Mouse (Mus musculus) cerebellum, adult (tissue): ENCODE results near the gene Hdac8.

Source experiments
- ATAC-seq: cut with Nextera tagmentation; 2 replicates; pipeline ENCODE4 v1.9.2; 2017; ENCODE audit warnings: mild to moderate bottlenecking, moderate library complexity, mixed read lengths; ENCODE audit not compliant: insufficient number of reproducible peaks, low FRiP score, low TSS enrichment

Gene Hdac8

DNA sequence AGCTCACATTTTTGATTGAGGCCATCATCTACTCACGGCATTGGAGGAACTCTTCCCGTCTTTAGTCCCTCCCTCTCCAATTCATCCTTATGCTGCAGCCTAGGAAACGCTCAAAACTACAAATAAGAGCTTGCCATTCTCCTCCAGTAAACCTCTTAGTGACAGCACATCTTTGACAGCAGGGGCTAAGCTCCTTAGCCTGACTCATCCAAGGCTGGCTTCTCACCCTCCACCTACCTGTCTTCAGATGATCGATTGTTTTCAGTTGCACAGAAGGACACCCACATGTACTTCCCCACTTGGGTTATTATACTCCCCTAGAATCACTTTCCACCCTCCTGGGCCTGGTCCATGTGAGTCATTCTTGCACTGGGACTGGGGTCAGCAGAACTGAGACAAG lies 163.5 kb downstream of the Hdac8 start:
- ATAC-seq = no peak

DNA sequence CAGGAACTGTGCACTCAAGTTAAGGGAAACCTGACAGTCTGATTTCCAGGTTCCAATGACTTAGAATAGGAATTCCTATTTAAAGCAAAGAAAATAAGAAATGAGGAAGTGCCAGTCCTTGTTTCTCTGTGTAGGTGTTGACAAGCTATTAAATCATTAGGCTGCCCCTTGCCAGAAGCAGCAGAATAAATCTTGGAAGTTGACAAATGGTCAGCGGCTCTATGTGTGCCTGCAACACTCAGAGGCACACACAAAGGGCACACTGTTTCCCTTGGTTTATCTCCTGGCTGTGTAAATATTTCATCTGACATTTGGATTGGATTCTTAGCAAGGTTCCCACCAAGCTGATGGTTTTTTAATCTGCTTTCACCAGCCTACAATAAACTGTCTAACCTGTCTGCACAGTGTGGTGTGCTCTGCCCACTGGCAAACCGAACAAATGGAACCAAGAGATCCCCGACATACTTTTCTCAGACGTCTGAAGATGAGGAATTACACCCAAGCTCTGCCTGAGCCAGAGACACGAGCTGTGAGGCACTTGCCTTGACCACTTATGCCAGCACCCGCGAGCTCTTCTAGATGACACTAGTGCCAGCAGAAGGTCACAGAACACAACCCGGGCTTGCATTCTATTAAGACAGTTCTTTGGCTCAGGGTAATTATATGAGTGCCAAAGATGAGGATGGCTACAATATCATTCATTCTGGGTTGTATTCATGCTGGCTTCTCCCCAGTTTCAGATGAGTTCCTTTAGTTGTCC lies 165.6 kb downstream of the Hdac8 start:
- ATAC-seq = no peak

DNA sequence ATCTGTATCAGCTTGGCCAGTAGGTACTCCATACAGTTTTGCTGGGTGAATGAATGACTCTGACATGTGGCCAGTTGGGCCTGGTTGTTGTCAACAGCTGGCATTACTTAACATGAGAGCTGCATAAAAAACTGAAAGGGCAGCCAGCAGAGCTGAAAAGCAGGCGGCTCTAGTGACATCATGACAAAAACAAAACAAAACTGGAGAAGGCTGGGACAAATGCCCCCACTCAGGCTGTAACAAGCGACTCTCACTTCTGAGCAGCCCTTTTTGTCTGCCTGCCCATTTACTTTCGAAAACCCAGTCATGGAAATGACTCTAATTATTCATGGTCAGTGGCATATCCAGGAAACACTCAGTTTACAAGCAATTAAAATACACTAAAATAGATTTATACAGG lies 185.5 kb downstream of the Hdac8 start:
- no peak for ATAC-seq

DNA sequence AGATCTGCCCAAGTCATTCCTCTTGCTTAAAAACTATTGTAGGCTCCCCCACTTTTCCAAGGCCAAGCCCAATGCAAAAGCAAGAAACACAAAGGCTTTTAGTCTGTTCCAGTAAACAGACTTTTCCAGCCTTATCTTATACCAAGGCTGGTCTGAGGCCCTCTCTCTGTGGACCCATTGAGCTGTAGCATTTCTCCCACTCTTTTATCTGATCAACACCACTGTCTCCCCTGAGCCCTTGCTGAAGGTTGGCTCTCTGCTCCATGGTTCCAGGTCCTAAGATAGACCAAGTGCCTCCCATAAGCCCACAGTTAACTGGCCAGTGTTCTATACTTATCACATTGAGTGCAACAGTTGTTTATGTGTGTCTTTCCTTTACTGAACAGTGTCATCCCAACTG lies 185.9 kb downstream of the Hdac8 start:
- no peak for ATAC-seq

DNA sequence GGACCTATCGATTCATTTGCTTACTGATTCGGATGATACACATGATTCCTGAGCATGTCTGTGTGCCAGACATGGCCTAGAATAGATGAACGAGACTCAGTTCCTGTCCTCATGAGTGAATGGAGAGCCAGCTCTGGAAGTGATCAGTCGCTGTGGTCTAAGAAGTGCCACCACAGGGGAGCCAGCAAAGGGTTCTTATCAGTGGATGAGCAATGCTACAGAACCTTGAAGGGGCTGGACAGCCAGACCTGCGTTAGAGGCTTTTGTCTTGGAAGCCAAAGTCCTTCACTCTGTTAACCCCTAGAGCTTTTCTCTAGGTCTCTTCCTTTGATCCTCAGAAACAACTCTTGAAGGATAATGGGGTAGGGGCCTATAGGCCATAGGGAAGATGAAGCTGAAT lies 186.4 kb downstream of the Hdac8 start:
- ATAC-seq = no peak

DNA sequence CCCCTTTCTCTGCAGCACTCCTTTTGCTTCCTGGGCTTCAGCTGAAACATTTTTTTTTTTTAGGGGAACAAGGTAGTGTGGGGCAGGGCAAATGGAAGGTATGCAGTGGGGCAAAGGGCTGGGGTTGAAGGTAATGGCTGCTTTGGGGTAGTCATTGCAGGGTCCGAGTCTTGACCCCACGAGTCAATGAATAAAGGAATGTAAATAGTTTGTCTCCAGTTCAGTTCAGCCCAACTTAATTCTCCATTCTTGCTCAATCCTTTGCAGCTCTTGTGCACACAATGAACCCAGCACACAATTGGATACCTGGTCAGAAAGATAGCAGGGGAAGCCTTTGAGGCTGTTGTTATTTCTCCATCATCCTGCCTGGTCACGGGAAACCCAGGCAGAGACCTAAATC lies 194.0 kb downstream of the Hdac8 start:
- ATAC-seq = no peak

DNA sequence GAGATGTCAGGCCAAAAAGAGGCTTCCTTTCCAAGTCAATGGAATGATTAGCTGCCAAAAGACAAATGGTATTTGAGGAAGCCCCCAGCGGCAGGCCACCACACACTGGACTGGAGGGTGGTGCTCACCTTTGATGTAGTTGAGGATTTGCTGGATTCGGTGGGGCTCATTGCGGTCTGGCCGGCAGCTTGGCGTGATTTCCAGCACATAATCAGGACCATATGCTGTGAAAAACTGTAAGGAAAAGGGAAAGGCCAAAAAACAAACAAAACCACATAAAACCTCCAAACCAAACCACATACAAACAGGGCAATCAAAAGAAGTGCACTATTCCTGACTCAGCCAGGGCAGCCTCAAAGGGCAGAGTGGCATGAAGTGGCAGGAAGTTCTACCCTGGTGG lies 197.6 kb downstream of the Hdac8 start:
- no peak for ATAC-seq

DNA sequence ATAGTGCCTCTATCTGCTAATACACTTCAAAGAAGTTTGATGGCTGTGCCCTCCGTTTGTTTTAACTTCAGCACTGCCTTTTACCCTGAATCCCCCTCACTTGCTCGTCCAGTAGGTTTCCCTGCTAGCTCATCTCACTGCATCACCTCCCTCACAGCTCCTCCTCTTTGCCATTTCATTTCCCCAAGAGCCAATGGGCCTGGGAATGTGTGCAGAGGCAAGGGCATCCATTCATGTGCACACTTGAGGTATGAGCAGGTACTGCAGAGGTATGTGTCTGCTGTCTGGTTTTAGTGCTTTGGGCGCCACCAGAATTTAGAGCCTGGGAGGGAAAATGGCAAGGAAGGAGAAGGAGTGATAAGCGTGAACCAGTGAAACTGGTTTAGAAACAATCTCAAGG lies 199.4 kb downstream of the Hdac8 start:
- no peak for ATAC-seq

DNA sequence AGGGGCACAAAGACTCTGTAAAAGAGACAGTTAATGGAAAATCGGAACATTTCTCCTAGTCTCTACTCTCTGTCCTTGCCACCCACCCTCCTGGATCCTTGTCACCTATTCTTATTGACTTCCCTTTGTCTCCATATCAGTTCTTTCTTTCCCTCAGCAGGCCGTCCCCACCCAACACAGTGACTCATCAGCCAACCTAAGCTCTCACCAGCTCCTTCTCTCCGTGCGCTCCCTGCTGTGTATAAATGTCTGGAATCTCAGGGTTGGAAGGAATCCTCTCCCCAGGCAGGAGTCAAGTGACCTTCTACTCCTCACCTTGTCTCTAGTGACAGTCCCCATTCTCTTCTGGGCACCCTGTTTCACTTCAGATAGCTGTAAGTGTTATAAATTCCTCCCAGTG lies 200.2 kb downstream of the Hdac8 start:
- ATAC-seq = no peak

DNA sequence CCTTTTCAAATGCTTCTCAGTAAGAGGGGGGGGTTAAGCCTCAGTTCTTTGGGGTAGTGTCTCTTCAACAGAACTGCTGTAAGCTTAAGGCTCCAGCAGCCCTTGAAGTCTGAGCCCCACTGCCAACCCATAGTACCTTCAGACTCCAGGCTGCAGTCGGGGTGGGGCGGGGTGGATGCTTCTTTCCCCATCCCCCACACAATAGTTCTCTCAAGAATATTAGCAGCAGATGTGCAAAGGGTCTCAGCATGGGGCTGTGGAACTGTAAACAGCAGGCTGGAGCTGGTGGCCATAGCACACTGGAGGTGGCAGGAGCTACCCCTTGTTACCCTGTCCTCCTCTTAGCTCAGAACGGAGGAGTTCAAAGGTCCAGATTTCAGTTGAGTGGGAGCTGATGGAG lies 202.7 kb downstream of the Hdac8 start:
- ATAC-seq = no peak

DNA sequence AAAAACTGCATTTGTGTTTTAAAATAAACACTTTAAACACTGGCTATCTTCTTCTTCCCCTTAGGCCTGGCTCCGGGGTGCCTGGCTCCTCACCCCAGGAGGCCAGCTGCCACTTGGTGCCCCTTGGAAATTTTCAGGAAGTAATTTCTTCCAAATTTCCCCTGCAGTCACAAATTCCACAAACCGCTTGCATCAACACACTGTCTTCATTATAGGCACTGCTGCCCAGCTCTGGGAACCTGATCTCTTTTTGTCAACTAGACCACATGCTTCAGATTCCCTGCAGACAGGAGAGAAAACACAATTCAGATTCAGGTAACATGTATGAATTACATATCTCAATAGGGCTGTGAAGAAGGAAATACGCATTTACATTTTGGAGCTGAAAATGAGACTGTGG lies 220.3 kb downstream of the Hdac8 start:
- ATAC-seq = no peak

DNA sequence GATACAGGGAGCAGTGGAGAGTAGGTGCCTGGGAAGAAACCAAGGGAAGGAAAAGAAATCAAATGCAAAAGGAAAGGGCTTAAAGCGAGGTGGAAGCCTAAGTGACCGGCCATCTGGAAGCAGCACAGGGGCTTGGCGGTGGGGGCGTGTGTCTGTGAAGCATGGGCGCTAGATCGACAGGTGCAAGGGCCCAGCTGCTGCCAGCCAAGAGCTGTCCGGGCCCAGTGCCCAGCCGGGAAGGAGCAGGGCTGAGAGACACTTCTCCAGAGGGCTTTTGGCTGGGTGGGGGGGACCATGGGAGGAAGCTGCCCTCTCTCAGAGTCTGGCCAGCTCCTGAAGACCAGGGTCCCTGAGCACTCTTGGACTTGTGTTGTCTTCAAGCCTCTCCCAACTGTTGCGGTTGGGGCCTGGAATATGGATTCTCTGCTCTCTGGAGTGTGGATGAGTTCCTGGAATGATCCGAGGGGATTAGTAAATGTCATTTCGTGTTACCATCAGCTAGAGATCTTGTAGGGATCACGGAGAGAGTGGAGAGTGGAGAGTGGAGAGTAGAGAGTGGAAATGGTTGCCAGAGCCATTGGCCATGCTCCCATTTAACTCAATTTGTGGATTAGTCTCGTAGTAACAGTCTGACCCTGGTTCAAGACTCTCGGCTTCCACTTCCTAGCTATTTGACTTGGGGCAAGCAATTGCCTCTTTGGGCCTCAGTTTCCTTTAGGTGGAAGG lies 242.4 kb downstream of the Hdac8 start:
- ATAC-seq = no peak

DNA sequence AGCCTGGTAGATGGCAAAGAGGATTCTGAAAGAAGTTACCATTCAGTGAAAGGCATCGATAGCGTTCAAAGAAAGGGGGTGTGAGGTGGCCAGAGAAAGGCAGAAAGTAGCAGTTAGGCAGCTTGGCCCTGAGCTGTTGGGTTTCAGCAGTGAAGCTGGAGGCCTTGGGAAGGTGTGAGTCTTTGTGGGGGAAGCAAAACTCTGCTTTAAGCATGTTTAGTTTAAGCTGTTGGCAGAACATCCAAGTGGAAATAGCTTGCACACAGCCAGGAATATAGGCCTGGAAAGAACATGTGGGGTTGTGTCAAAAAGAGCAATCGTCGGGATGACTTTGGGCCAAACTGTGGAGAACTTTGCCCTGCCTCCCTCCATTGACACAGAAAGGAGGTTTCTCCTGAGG lies 245.4 kb downstream of the Hdac8 start:
- no peak for ATAC-seq

DNA sequence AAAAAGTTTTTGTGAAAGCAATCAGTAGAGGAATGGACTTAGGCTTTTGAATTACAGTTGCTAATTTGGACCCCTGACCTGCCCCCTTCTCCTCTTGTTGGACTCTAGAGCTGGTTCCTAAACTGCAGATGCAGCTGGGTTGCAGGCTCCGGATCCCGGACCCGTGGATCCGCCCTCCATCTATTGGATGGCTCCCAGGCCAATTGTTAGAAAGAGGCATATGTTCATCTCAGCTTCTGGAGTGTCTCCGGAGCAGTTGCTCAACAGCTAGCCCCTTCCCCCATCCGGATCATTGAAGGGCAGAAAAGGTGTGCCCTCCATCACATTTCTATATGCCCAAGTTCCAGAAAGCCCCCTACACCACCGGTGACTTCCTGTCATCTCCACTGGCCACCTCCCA lies 251.3 kb downstream of the Hdac8 start:
- no peak for ATAC-seq

DNA sequence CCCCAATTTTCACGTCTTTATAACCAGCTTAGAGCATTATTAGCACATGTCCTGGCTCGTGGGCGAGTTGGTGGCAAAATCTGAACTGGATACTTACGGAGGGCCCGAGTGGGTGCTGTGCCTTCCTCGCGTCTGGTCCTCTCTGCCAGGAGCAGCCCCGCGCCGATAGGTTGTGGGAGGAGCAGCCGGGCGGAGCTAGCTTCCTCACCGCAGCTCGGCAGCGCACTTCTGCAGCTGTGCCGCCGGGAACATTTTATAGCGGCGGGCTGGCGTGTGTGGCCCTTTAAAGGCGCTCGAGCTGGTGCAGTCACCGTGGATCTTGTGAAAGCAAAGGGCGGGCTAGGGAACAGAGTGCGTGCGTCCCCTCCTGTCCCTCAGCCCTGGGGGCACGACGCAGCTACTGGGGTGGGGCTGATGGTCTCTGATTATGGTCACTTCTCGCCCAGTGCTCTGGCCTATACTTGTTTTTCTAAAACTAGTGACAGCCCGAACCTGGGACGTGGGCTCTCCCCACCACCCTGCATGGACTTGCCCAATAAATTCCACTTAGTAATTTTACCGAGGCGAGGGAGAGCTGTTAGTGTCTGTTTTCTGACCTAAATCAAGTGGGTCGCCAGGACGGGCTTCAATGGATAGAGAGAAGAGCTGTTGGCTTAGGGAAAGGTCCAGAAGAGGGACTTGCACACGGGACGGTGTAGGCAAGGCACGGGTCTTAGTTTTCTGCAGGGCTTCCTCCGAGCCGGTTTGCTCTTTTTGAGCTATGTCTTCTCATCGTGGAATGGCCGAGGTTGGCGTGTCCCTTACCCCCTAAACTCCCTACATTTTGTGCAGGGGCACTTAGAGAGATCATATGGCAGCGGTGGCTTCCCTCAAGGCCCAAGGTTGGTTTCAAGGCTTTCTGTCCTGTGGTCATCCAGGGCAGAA lies 253.0 kb downstream of the Hdac8 start, which contains the start of gene Cited1:
Gene Cited1 (minus strand): TSS at position 245 of the 924 bp plus-strand sequence.
- peak; percentile 85 for ATAC-seq

DNA sequence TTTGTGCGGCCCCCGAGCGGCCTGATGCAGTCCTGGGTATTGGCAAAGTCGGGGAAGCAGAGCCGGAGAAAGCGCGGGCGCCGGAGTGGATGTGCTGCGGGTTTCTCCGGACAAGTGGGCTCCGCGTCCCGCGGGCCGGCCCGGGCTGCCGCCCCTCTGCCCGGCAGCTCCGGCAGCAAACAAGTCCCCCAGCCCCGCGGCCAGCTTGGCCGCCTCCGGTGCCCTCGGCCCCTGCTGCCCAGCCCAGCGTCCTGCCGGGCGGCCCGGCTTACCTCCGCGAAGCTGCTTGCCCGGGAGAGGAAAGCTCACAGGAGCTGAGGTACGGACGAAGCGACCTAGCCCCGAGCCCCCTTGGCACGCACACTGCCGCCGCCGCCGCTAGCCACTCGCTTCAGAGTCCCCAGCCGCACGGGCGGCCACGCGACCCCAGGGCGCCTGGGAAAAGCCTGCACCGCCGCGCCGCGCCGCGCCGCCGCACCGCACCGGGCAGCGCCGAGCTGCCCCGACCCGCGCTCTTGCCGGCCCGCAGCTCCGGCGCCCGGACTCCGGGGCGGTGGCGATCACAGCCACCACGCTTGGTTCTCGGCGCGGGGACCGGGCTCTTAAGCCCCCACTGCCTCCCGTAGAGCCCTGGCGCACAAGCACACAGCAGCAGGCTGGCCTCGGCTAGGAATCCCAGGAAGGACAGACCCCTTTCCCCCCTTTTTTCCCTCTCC lies 253.8 kb downstream of the Hdac8 start:
- ATAC-seq = peak; percentile 40; the same call in 1 of the 2 replicates

DNA sequence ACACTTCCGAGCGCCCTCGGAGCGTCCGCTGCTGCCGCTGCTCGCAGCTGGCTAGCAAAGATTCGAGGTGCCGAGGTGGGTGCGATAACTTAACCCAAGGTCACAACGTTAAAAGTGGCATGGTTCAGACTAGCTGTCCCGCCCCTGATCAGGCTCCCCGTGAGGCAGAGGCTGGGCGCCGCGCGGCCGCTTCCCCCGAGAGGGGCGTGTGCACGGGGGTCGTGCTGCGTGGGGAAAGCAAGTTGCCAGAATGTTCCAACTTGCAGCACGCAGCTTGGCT lies 254.3 kb downstream of the Hdac8 start:
- no peak for ATAC-seq

DNA sequence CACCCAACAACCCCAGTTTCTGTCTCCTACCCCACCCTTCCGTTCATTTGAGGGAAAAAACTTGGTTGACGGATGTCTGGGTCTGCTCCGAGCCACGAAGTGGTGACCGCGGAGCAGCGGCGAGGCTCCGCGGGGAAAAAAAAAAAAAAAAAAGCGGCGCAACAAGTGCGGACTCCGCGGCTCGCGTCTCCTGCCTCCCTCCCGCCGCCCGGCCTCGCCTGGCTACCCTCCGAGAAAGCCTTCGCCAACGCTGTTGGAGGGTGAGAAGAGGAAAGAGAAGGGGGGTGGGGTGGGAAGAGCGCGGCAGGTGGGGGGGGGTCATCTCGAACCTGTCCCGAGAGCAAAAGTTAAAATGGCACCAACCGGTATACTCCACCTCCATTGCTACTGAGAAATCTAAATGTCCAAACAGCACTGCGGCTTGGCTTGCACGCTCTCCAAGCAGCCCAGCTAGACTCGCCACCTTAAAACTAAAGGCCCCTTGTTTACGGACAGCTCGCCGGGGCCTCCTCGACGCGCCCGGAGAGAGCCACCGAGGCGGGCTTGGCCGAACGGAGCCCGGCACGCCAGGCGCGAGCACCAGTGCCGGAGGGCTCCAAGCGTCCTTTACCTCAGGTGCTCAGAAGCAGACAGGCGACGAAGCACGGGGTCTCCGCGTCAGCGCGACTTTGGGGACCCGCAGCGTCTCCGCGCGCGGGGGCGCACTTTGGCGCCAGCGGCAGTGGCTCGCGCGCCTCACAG lies 254.8 kb downstream of the Hdac8 start:
- ATAC-seq = no peak

DNA sequence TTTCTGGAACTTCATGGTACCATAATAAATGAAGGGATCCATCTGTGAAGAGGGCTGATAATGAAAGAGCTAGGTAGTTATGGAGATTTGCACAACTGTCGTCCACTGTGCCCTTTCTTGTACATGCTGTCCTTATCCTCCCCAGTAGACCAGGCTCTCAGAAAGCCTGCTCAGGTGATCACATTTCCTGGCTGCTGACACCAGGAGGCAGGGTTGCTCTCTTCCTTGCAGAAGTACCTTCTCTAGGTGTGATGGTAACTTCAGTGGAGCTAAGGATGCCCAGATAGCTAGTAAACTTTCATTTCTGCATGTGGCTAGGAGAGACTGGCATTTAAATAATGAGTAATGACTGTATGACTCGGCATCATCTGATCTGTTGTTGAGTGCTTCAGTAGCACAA lies 260.8 kb downstream of the Hdac8 start:
- no peak for ATAC-seq
